Mouse (Mus musculus) monocyte, adult 5-6 weeks (primary cell): ENCODE measurements at regions not wholly inside any gene's neighbourhood (a gene's known extent, or its start where the extent isn't known, plus 50 kb on each side); places are given as distances from the start of the nearest gene placed in this dataset.
"Not testable (repeated sequence)": the region's sequence is repeated elsewhere in the genome, so short reads cannot be mapped to it uniquely, and the experiment has no call there.

ENCODE experiments used
- ATAC-seq: fragments of 153-309, 156-312 bp; replicated peaks from 2 replicates; pipeline ENCODE4 v1.8.0; 2017; ENCODE audit warnings: mild to moderate bottlenecking; ENCODE audit not compliant: low TSS enrichment, insufficient number of reproducible peaks, severe bottlenecking, poor library complexity, low FRiP score

DNA sequence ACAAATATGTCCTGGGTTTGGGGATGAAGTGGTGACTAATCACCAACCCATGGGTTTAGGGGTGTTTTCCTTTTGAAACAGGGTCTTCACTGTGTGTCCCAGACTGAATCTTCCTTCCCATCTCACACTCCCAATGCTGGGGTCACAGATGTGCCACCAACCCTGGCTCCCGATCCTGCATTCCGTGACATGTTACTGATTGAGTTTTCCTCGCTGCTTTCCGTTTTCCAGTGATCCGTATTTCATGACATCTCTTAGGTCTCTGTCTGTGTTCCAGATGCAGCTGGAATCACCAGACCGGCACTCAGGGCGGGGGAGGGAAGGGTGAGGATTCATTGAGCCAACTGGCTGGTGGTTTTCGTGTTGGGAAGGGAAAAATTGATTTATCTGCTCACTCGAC, 157.1 kb downstream of the Opa1 start:
- no peak for ATAC-seq

DNA sequence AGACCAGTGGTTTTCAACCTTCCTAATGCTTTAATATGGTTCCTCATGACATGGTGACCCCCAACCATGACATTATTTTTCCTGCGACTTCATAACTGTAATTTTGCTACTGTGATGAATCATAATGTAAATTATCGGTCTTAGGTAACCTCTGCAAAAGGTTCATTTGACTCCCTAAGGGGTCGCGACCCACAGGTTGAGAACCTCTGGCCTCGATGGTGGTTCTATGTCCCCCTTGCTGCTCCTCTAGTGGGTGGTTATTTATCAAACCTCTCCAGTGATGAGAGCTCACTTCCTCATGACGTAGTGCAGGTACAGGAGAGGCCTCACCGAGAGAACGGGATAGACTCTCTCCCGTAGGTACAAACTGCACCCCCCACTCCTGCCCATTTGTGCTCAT, 158.9 kb downstream of the Opa1 start:
- no peak for ATAC-seq

DNA sequence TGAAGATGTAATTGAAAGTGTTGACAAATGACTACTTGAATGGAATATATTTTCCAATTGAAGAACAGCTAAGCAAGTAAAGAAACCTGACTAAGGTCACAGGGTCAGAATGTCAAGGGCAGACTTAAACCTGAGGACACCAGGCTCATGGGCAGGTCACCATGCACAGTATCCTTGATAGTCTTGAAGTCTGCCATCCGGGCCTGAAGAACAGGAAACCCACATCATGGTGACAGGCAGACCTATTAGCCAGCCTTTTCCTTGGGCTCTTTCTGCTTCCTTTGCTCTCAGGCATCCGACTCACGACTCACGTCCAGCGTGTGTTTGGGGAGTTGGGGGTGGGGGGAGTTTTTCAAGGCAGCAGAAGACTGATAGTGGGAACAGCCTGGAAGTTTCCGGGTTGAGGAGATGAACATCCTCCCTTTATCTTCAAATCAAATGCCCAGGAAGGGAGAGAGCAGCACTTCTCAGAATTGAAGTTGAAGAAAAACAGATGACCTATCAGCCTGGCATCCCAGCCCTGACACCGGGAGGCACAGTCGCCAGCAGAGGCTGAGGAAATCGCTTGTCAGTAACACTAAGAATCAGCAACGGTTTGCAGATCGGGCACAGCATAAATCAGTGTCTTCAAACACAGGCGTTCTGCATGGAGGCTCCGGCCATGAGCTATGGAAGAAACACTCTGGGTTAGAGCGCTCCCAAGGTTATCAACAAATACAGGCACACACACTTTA, 163.5 kb downstream of the Opa1 start:
- ATAC-seq = no peak

DNA sequence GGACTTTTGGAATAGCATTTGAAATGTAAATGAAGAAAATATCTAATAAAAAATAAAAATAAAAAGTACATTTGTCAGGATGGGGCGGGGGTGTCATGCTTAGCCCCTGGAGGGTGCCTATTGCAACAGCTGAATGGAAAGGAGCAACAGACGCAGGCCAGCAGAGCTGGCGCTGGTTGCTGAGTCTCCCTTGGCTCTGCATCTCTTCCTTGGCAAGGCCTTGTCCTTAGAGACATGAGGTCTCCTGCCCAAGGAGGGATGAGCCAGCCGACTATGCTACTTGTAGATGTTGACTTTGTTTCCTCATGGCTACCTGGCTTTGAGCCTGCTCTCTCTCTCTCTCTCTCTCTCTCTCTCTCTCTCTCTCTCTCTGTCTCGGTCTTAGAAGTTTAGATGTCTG, 166.4 kb downstream of the Opa1 start:
- ATAC-seq = no peak

DNA sequence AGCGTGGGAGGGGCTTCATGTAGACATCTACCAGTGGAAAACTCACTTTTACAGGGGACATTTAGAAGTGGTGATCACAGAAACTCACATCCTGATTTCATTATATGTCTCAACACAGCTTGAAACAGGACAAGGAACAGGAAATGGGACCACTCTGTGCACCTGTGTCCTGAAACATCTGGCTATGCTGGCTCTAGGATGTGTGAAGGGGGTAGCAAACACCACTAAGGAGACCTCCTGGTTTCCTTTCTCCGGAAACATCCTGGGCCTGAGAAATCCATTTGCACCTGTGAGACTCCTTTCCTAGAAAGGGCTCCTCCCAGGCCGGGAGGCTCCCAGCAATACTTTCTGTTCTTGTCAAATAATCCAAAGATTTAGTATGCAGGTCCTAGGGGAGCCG, 167.1 kb downstream of the Opa1 start:
- no peak for ATAC-seq

DNA sequence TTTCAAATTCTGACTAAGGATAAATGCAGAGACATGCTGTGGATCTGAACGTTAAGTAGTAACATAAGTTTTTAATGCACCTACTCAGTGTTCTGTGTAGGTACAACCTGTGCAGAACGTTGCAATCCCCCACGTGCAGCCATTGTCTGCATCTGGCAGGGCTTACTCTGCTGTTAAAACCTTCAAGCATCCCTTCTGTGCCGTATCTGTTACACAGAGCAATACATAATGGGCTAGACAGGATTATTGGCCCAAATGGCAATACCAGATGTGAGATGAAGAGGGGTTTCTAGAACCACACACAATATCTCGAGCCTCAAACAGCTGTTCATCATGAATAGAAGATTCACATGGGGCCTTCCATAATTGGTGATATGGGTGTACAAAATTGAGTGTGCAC, 170.0 kb downstream of the Opa1 start:
- ATAC-seq = no peak

DNA sequence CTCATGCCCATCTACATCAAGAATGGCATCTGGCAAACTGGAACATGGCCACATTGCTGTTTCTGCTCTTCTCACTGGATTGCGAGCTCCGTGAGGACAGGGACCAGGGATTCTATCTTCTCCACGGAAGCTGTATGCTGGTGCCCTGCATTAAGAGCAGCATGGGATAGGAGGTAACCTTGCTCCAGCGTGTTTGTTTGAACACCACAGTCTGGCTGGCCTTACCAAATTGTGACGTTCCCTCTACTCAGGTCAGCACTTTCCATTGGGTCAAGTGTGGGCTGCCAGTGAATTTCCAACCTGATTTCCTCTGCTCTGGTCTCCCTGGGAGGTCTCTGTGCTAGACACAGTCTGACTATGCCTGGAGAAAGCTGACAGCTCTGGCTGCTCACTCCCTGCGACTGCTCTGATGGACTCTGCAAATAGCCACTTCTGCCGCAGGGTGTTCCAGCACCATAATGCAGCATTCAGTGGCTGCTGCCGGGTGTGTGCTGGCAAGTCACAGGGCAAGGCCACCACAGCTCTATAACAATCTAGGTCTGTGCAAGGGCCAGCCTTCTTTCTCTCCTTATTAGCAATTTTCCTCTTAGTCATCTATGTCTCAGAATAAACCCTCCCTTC, 175.6 kb downstream of the Opa1 start:
- ATAC-seq = no peak

DNA sequence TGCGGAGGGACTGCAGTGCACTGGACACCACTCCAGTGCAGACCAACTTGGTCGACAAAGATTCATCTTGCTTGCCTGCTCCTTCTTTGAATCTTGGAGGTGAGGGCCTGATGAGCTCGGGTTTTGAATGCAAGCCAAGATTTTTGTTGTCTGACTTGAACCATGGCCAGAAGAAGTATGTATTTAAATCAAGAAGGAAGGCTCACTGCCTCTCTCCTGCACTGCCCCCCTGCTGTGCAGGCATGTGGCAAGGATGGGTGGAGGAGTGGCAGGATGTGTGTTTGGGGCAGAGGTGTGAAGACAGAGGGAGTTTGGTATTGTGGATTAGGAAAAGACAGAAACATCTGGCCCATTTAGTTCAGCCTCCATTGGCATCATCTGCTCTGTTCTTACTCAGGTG, 179.1 kb downstream of the Opa1 start:
- no peak for ATAC-seq

DNA sequence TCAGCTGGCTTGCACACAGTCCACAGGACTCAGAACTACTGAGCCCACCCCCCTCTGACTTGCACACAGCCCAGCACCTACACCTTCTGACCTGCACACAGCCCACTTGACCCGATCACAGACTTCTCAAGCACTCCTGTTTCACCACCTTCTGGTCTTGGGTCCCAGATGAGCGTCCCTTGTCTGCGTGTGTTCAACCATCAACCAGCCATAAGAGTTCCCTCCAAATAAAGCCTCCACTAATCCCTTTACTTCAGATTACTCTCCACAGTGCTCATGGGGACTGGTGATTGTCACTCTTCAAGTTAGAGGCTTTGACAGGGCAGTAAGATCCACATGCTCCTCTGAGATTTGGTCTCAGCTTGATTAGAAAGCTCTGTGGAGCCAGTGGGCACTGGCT, 180.3 kb downstream of the Opa1 start:
- no peak for ATAC-seq

DNA sequence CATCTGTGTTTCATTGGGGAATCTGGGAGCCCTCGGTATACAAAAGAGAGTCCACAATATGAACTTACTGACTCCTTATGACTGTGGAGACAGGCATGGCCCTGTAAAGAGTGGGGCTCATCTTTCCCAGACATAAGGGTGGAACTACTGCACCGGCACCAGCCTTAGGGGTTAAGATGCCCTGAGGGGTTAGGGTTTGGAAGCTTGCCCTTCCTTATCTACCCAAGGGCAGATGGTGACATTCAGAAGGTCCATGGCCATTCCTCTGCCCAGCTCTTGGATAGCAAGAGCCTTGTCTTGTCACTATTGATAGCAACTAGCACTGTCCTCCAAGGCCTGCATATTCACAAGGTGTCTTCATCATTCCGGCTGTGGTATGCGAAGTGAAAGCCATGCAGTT, 181.5 kb downstream of the Opa1 start:
- ATAC-seq = no peak

DNA sequence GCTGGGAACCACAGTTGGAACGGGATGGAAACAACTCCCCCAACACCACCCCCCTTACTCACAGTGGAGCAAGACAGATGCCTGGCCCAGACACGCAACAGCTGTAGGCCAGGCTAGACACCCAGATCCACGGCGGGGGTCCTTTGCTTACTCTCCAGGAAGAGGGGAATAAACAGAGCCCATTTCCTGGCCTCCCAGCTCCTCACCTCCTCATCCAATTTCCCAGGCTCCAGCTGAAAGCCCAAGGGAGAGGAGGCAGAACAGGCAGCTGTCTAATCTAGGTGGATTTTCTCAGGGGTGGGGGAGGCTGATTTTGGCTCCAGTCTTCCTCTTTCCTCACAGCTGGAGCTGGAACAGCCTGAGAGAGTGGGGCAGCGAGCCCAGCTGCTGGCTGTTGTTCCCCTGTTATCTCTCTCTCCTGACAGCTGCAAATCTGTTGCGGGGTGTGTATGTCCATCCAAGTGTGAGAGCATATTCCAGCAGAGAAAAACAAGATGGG, 182.7 kb downstream of the Opa1 start:
- ATAC-seq = no peak

DNA sequence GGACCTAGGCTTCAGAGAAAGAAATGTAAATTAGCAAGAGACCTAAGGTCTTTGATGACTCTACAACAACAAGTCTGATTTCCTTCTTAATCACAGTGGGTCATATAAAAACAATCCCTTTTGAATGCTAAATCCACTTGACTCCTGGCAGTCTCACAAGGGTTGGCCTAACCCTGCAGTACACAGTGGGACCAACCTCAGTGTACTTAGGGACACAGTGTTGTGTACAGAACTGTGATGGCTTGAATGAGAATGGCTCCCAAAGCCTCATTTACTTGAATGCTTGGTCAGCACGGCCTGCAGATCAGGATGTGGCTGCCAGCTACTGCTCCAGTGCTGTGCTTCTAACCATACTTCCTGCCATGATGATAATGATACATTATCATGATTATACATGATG, 185.2 kb downstream of the Opa1 start:
- ATAC-seq = no peak

DNA sequence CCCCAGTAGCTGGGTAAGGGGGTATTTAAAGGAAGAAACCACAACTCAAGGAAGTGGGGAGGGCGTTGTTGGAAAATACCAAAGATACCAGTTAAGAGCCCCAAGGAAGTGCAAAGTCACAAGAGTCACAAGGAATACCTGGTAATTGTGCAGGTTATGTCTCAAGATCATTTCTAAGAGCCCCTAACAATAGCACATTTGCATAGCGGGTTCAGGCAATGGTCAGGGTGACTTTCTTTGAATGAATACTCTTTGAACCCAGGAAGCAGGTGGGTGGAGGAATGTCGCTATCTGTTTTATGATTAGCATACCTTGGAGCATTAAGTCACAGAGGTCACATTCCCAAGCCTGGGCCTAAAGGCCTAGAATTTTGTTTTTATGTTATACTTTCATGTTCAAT, 186.7 kb downstream of the Opa1 start:
- not testable (repeated sequence) for ATAC-seq

DNA sequence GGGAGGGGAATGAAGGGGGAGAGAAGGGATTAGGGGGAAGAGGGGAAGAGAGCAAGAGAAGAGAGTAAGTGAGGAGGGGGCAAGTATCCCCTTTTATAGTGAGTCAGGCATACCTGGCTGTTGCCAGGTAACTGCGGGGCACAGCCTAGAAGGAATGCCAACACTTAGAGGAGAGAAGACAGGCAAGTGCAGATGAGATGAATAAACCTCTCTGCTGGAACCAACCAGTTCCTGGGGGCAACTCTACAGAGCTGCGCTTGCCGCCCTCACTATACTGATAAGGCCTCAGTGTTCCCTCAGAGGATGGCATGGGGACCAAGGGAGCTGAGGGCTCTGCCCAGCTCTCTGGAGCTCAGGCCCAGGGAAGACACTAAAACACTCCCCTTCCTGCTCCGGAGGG, 192.2 kb downstream of the Opa1 start:
- ATAC-seq = no peak

DNA sequence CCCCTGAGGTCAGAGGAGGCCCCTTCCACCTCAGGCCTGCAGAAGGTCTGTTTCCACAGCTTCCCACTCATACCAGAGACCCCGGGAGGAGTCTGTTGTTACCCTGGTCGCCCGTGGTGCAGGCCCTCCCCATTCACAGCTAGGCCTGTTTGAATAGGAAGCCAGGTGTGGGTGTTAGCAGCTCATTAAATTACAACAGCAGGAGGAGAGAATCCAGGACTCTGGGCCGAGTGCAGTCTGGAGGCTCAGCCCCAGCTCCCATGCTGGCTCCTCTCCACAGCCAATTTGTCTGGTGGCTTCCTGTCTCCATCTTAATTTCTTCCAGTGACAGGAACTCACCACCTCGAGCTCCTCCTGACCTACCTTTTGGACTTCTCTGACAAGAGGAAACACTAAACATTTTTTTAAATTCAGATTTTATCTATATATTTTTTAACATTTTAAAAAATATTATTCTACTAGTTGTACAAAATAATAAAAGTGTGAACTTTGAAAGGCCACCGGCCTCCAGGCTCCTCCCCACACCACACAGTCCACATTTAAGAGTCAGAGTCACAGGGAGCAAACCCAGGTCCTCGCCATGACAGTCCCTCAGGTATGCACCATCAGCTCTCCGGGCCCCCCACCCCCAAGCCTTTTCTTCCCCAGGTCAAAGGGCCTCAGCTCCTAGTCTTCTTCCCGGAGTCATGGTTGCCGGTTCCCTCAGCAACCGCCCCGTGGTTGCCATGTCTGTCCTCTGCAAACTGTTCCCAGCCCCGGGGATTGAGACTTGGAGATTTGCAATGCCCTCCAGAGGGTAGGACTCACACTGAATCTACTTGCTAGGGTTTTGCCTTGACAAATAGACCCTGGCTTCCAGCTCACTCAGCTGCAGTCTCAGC, 192.8 kb downstream of the Opa1 start:
- no peak for ATAC-seq

DNA sequence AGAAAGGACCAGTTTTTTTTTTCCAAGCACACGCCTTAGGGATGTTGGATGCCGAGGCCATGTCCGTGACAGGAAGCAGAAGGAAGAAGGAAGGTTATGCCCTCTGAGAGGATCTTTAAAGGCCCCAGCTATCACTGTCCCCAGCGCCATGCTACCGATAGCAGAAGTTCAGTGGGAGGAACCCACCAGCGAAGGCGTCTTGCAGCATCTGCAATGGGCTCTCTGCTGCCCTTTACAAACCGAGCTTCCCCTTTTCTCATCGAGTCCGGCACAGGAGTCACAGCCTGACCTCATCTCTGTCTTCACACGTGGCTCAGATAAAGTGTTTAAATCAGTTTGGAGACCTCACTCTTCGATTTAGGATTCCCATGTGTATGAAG, 193.5 kb downstream of the Opa1 start:
- ATAC-seq = peak; percentile 98

DNA sequence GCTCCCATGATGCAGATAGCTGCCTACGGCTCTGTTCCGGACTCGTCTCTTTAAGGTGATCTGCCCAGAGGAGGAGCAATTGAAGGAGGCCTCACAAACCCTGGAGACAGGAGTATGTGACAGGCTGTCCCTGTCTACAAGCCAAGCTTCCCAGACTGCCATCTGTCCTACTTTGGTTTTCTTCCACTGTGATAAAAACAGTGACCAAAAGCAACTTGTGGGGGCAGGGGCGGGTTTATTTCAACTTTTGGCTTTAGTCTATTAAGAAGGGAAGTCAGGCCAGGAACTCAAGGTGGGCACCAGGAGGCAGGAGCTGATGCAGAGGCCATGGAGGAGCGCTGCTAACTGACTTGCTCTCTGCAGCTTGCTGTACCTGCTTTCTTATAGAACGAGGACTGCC, 193.9 kb downstream of the Opa1 start:
- ATAC-seq = no peak

DNA sequence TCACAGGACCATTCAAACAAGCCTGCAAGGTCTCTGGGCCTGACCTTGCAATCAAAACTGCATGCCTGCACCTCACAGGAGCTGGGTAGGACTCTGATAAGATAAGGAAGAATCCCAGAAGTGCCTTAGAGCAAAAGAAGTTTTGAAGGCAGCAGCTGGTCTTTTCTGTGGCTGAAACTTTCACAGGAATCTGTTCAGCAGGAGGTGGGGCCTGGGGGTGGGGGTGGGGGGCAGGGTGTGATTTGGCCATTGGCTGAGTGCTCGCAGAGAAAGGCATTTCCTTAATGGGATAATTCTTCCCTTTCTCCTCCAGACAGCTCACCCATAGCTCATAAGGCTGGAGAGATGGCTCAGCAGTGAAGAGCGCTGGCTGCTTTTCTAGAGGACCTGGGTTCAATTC, 195.8 kb downstream of the Opa1 start:
- ATAC-seq = no peak

DNA sequence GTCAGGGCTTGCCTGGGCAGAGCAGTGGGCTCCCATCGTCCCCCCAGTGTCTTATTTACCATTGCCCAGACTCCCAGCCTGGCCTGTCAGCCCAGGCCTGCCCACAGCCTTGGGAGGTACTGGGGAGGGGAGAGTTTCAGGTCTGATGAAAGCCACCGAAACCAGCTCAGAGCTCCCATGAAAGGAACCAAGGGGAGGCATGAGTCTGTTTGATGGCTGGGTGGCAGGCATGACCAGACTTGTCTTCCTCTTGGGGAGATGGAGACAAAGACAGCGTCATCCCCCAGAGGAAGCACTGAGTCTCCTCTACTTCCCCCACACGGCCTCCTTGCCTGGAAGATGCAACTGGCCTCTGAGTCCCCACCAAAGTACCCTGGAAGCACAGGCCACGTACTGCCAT, 196.7 kb downstream of the Opa1 start:
- 0 out of 2 replicates have a peak, but pooled peaks have one; percentile 23 for ATAC-seq

DNA sequence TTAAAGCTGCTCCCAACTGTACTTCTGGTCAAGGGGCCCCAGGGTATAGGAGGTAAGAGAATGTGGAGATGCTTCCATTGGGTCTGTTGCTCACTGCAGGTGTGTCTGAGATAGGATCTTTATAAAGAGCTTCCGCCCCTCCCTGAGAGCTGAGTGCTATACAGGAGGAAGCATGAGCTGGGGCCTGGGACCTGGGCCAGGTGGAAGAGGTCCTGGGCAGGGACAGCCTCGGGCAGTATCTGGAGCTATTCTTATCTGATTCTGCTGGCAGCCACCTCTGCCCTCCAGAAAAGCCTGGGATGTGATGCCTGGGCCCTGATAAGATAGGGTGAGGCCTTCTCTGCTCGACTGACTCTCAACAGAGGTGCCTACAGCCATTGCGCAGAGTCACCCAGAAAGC, 203.3 kb downstream of the Opa1 start:
- ATAC-seq = no peak
